In genomic region chr1:182112385-182112784, GRCm38 (mm10) we compare ENCODE assay signal across 9 mouse cellular contexts. TPM values are rescaled to one million over a fixed set of nuclear protein-coding genes. Genes with fewer than 3 reads are reported as not detected.
"Had no signal": no experiment of that assay in that cellular context is flagged by ENCODE, and none has a peak within 500 bp of the region (broad histone marks: within the 10 kb centered on the region; RNA-seq: fewer than 3 reads in every experiment).

No protein-coding gene starts in this region.

- DNase-seq: lung, adult 2 months; thymus, postnatal 36 days had no signal

- H3K4me3 ChIP-seq: layer of hippocampus, adult 2 months; liver, embryonic 15.5 days; midbrain, embryonic 15.5 days; neural tube, embryonic 12.5 days had no signal

- H3K4me2 ChIP-seq: liver, embryonic 11.5 days; liver, embryonic 15.5 days; midbrain, embryonic 15.5 days; neural tube, embryonic 12.5 days had no signal

- H3K36me3 ChIP-seq: liver, embryonic 15.5 days; midbrain, embryonic 15.5 days; neural tube, embryonic 12.5 days had no signal

- H3K9ac ChIP-seq: liver, embryonic 15.5 days; midbrain, embryonic 15.5 days; neural tube, embryonic 12.5 days had no signal

- ATAC-seq: midbrain, embryonic 15.5 days had no signal

- H3K27me3 ChIP-seq: liver, embryonic 15.5 days; midbrain, embryonic 15.5 days; neural tube, embryonic 12.5 days had no signal

- H3K27ac ChIP-seq: layer of hippocampus, adult 2 months; liver, embryonic 15.5 days; midbrain, embryonic 15.5 days; neural tube, embryonic 12.5 days had no signal

- H3K9me3 ChIP-seq: liver, embryonic 15.5 days; midbrain, embryonic 15.5 days; neural tube, embryonic 12.5 days had no signal

RNA-seq across cellular contexts. Expression of gene Vmn1r1, which starts 51.9 kb away (rescaled TPM):
- polyA plus RNA-seq: liver, embryonic 11.5 days; liver, embryonic 15.5 days; lung, adult 2 months; lung, postnatal 0 days; midbrain, embryonic 15.5 days; neural tube, embryonic 12.5 days; thymus, postnatal 0 days had no signal
